Mouse (Mus musculus) kidney, embryonic 16.5 days (tissue): ENCODE results near the gene Prl3b1. TPM values are rescaled to one million over a fixed set of nuclear protein-coding genes. Genes with fewer than 3 reads are reported as not detected.

Experiments
- ATAC-seq: fragments of 200-750 bp; cut with Nextera tagmentation; 2 replicates; pipeline ENCODE4 v1.8.0; 2017; ENCODE audit warnings: moderate TSS enrichment; ENCODE audit not compliant: low FRiP score, low TSS enrichment
- H3K27ac ChIP-seq: fragments of 300-500 bp; sonication (generic); 2 replicates; pipeline ENCODE4 v1.5.1; 2014; ENCODE audit warnings: low read length
- H3K27me3 ChIP-seq: fragments of 300-500 bp; sonication (generic); 2 replicates; pipeline ENCODE4 v1.6.1; 2014; ENCODE audit warnings: low read length, control low read depth, mixed read lengths; ENCODE audit not compliant: insufficient read depth
- H3K36me3 ChIP-seq: fragments of 300-500 bp; sonication (generic); 2 replicates; pipeline ENCODE4 v1.6.1; 2014; ENCODE audit warnings: low read length, control low read depth, mixed read lengths; ENCODE audit not compliant: insufficient read depth
- H3K4me1 ChIP-seq: fragments of 300-500 bp; sonication (generic); 2 replicates; pipeline ENCODE4 v1.6.1; 2014; ENCODE audit warnings: low read length, control low read depth, mixed read lengths; ENCODE audit not compliant: insufficient read depth
- H3K4me2 ChIP-seq: fragments of 300-500 bp; sonication (generic); replicated peaks from 2 replicates; pipeline ENCODE4 v1.6.1; 2014; ENCODE audit warnings: low read depth, low read length
- H3K4me3 ChIP-seq: fragments of 300-500 bp; sonication (generic); 2 replicates; pipeline ENCODE4 v1.5.1; 2014; ENCODE audit warnings: mild to moderate bottlenecking, low read length
- H3K9ac ChIP-seq: fragments of 300-500 bp; sonication (generic); replicated peaks from 2 replicates; pipeline ENCODE4 v1.6.1; 2014; ENCODE audit warnings: low read length
- H3K9me3 ChIP-seq: fragments of 300-500 bp; sonication (generic); 2 replicates; pipeline ENCODE4 v1.6.1; 2016; ENCODE audit warnings: low read length, control low read depth
- WGBS: fragments of 180-500 bp; shearing (Covaris S2); extraction: QIAGEN DNeasy Blood & Tissue Kit; methylation state at CpG from one replicate; pipeline ENCODE4 v1.1.7; 2014; 5-methylcytosine and 5-hydroxymethylcytosine counted together
- polyA plus RNA-seq: library from polyadenylated mRNA; unstranded; fragments of >200 nt; fragmentation: Nextera tagmentation; extraction: Ambion mirVana; gene quantifications from 2 replicates; pipeline ENCODE4 v1.2.1, GENCODE M21; 2015

Gene Prl3b1
- 0.25 and 0.54 TPM in 2 replicates for polyA plus RNA-seq

GRCm38 (mm10) chr13:27241547-27241946 lies at the start of gene Prl3b1:
Gene Prl3b1, plus strand, starts transcription at chr13:27241847.
- Histone ChIP-seq H3K36me3 (no peaks in the 10 kb centered on the region), H3K27me3 (no peaks in the 10 kb centered on the region), H3K27ac (no peak within 1 kb of the TSS), H3K4me2 (no peak within 1 kb of the TSS), H3K9ac (no peak within 1 kb of the TSS), H3K9me3 (no peaks in the 10 kb centered on the region), H3K4me3 (no peak within 1 kb of the TSS), H3K4me1 (no peaks in the 10 kb centered on the region)
- WGBS, result 89% methylated on average over 1 of the region's 1 CpGs
- ATAC-seq, result no peak

GRCm38 (mm10) chr13:27196359-27196758 lies 45.3 kb upstream of the Prl3b1 start, which contains the start of gene Prl3c1:
Gene Prl3c1, plus strand, starts transcription at chr13:27196659.
- no peak within 1 kb of the TSS for H3K4me2 ChIP-seq
- 73% methylated on average over 1 of the region's 1 CpGs for WGBS
- H3K9me3 ChIP-seq, result peaks cover 4% of the 10 kb centered on the region; the same call in 1 of the 2 replicates
- no peak within 1 kb of the TSS for H3K9ac ChIP-seq
- H3K36me3 ChIP-seq, result no peaks in the 10 kb centered on the region
- H3K4me3 ChIP-seq, result no peak within 1 kb of the TSS
- H3K27ac ChIP-seq, result no peak within 1 kb of the TSS
- no peaks in the 10 kb centered on the region for H3K4me1 ChIP-seq
- no peaks in the 10 kb centered on the region for H3K27me3 ChIP-seq
- ATAC-seq, result no peak

- no peak within 1 kb of the TSS for H3K4me3 ChIP-seq
- no peak within 1 kb of the TSS for H3K4me2 ChIP-seq
- no peaks in the 10 kb centered on the region for H3K9me3 ChIP-seq
- H3K36me3 ChIP-seq, result no peaks in the 10 kb centered on the region
- H3K27ac ChIP-seq, result no peak within 1 kb of the TSS
- H3K4me1 ChIP-seq, result no peaks in the 10 kb centered on the region
- no peak for ATAC-seq
- no peak within 1 kb of the TSS for H3K9ac ChIP-seq
- H3K27me3 ChIP-seq, result no peaks in the 10 kb centered on the region
- 89% methylated on average over 4 of the region's 4 CpGs for WGBS
Measured at GRCm38 (mm10) chr13:27259136-27259535, 17.5 kb downstream of the Prl3b1 start, which contains the start of gene Prl3a1. Gene Prl3a1, plus strand, starts transcription at chr13:27259436.

Other genes with a start within 250 kb of the Prl3b1 start
- not detected in 2 replicates for gene Prl, start 184.3 kb upstream of the Prl3b1 start, polyA plus RNA-seq
- not detected in 2 replicates for gene Prl3d1, start 147.7 kb upstream of the Prl3b1 start, polyA plus RNA-seq
- not detected in 2 replicates for gene Prl3d2, start 120.1 kb upstream of the Prl3b1 start, polyA plus RNA-seq
- not detected in 2 replicates for gene Prl3d3, start 85.1 kb upstream of the Prl3b1 start, polyA plus RNA-seq
- not detected in 2 replicates for gene Prl3c1, start 45.2 kb upstream of the Prl3b1 start, polyA plus RNA-seq
- not detected in 2 replicates for gene Prl3a1, start 17.6 kb downstream of the Prl3b1 start, polyA plus RNA-seq
- gene Prl6a1, start 70.8 kb downstream of the Prl3b1 start, polyA plus RNA-seq, result not detected in 2 replicates
- not detected in 2 replicates for gene Prl8a2, start 103.8 kb downstream of the Prl3b1 start, polyA plus RNA-seq
- gene Prl2b1, start 149.0 kb downstream of the Prl3b1 start, polyA plus RNA-seq, result not detected in 2 replicates
- gene Prl8a6, start 196.8 kb downstream of the Prl3b1 start, polyA plus RNA-seq, result not detected in 2 replicates